Mouse (Mus musculus): ENCODE measurements at regions not wholly inside any gene's neighbourhood (a gene's known extent, or its start where the extent isn't known, plus 50 kb on each side); places are given as distances from the start of the nearest gene placed in this dataset.

GRCm38 (mm10) chr6:71048199-71049094, 92.1 kb downstream of the Foxi3 start:
- Histone ChIP-seq H3K9ac (replicated peaks; ENCODE audit: low read length) (peak overlapping the region; percentile 48; the same call in 1 of the 2 replicates), H3K4me2 (ENCODE audit: low read length) (peak overlapping the region; percentile 86), H3K27me3 (ENCODE audit: control insufficient read depth, insufficient read depth, low read length) (no peaks in the 10 kb centered on the region), H3K36me3 (ENCODE audit: control insufficient read depth, insufficient read depth, low read length) (no peaks in the 10 kb centered on the region), H3K4me3 (replicated peaks; ENCODE audit: low read depth, low read length) (peak overlapping the region; percentile 39), H3K4me1 (ENCODE audit: control insufficient read depth, insufficient read depth, low read length) (peaks cover 11% of the 10 kb centered on the region), H3K27ac (replicated peaks; ENCODE audit: low read depth, low read length) (no peak overlapping the region), H3K9me3 (ENCODE audit: control insufficient read depth, low read length) (no peaks in the 10 kb centered on the region)
- WGBS, result 2% methylated on average over 38 of the region's 38 CpGs
- DNase-seq (peak; percentile 69), ATAC-seq (ENCODE audit: low FRiP score, low TSS enrichment) (peak; percentile 55; the same call in 1 of the 2 replicates)

DNA sequence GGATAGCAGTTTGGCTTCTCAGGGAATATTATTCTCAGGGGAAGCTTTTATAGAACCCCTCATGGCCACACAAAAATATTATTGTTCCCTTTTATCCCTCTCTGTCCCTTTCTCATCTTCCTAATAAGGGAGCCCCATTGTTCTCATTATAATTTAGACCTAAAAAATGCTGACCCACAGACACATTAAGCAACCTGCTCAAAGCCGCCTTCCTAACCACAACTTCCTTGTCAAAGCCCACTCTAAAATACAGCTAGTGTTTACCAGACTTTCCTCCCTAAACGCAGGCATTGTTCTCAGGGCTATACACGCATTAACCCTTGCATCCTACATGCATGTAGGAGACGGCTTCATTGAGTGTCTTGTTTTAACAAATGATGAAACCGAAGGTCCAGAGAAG, 93.9 kb downstream of the Foxi3 start:
- Histone ChIP-seq H3K27ac (replicated peaks; ENCODE audit: low read depth, low read length) (no peak overlapping the region), H3K4me1 (ENCODE audit: control insufficient read depth, insufficient read depth, low read length) (peaks cover 11% of the 10 kb centered on the region), H3K27me3 (ENCODE audit: control insufficient read depth, insufficient read depth, low read length) (no peaks in the 10 kb centered on the region), H3K36me3 (ENCODE audit: control insufficient read depth, insufficient read depth, low read length) (no peaks in the 10 kb centered on the region), H3K4me2 (ENCODE audit: low read length) (no peak overlapping the region), H3K9ac (replicated peaks; ENCODE audit: low read length) (no peak overlapping the region), H3K4me3 (replicated peaks; ENCODE audit: low read depth, low read length) (no peak overlapping the region), H3K9me3 (ENCODE audit: control insufficient read depth, low read length) (no peaks in the 10 kb centered on the region)
- DNase-seq (no peak), ATAC-seq (ENCODE audit: low FRiP score, low TSS enrichment) (no peak)
- WGBS, result 42% methylated on average over 5 of the region's 5 CpGs

- ATAC-seq (ENCODE audit: low FRiP score, low TSS enrichment) (peak; percentile 46; the same call in 1 of the 2 replicates), DNase-seq (peak; percentile 38)
- H3K4me1 ChIP-seq (ENCODE audit: control insufficient read depth, insufficient read depth, low read length), result peaks cover 11% of the 10 kb centered on the region
- H3K4me3 ChIP-seq (replicated peaks; ENCODE audit: low read depth, low read length), result no peak overlapping the region
- H3K27me3 ChIP-seq (ENCODE audit: control insufficient read depth, insufficient read depth, low read length), result no peaks in the 10 kb centered on the region
- no peak overlapping the region for H3K9ac ChIP-seq (replicated peaks; ENCODE audit: low read length)
- peak overlapping the region; percentile 31 for H3K4me2 ChIP-seq (ENCODE audit: low read length)
- no peak overlapping the region for H3K27ac ChIP-seq (replicated peaks; ENCODE audit: low read depth, low read length)
- 5% methylated on average over 14 of the region's 14 CpGs for WGBS
- no peaks in the 10 kb centered on the region for H3K9me3 ChIP-seq (ENCODE audit: control insufficient read depth, low read length)
- no peaks in the 10 kb centered on the region for H3K36me3 ChIP-seq (ENCODE audit: control insufficient read depth, insufficient read depth, low read length)
Measured at GRCm38 (mm10) chr6:71050754-71051213, 93.5 kb downstream of the Thnsl2 start.

- H3K9ac ChIP-seq (replicated peaks; ENCODE audit: low read length), result no peak overlapping the region
- H3K27ac ChIP-seq (replicated peaks; ENCODE audit: low read depth, low read length), result no peak overlapping the region
- H3K4me3 ChIP-seq (replicated peaks; ENCODE audit: low read depth, low read length), result no peak overlapping the region
- 51% methylated on average over 6 of the region's 6 CpGs for WGBS
- H3K36me3 ChIP-seq (ENCODE audit: control insufficient read depth, insufficient read depth, low read length), result no peaks in the 10 kb centered on the region
- no peaks in the 10 kb centered on the region for H3K27me3 ChIP-seq (ENCODE audit: control insufficient read depth, insufficient read depth, low read length)
- DNase-seq (no peak), ATAC-seq (ENCODE audit: low FRiP score, low TSS enrichment) (0 out of 2 replicates have a peak, but pooled peaks have one; percentile 14)
- no peak overlapping the region for H3K4me2 ChIP-seq (ENCODE audit: low read length)
- H3K9me3 ChIP-seq (ENCODE audit: control insufficient read depth, low read length), result no peaks in the 10 kb centered on the region
- no peaks in the 10 kb centered on the region for H3K4me1 ChIP-seq (ENCODE audit: control insufficient read depth, insufficient read depth, low read length)
Measured at GRCm38 (mm10) chr6:71057209-71057858, 86.9 kb downstream of the Thnsl2 start.

DNA sequence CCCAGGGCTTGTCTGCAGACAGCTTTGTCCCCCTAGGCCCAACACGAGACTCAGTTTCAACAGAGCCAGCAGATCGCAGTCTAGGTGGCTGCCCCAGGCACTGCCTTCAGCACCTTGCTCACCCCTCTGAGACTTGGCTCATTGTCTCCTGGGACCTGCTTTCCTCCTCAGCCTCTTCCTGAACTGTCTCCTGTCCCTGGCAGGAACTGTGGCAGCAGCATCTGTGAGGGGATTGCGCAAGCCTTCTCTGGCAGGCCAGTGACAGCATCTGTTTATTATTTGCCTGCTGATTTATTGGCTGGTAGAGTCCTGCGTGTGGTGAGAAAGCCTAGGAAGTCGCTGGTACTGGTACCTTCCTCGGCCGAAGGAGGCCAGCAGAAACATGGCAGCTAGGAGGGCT, 84.1 kb downstream of the Thnsl2 start:
- DNase-seq (no peak), ATAC-seq (ENCODE audit: low FRiP score, low TSS enrichment) (no peak)
- Histone ChIP-seq H3K4me1 (ENCODE audit: control insufficient read depth, insufficient read depth, low read length) (no peaks in the 10 kb centered on the region), H3K9ac (replicated peaks; ENCODE audit: low read length) (no peak overlapping the region), H3K4me2 (ENCODE audit: low read length) (no peak overlapping the region), H3K27ac (replicated peaks; ENCODE audit: low read depth, low read length) (no peak overlapping the region), H3K4me3 (replicated peaks; ENCODE audit: low read depth, low read length) (no peak overlapping the region), H3K9me3 (ENCODE audit: control insufficient read depth, low read length) (no peaks in the 10 kb centered on the region), H3K27me3 (ENCODE audit: control insufficient read depth, insufficient read depth, low read length) (no peaks in the 10 kb centered on the region), H3K36me3 (ENCODE audit: control insufficient read depth, insufficient read depth, low read length) (no peaks in the 10 kb centered on the region)
- WGBS, result 84% methylated on average over 7 of the region's 7 CpGs

DNA sequence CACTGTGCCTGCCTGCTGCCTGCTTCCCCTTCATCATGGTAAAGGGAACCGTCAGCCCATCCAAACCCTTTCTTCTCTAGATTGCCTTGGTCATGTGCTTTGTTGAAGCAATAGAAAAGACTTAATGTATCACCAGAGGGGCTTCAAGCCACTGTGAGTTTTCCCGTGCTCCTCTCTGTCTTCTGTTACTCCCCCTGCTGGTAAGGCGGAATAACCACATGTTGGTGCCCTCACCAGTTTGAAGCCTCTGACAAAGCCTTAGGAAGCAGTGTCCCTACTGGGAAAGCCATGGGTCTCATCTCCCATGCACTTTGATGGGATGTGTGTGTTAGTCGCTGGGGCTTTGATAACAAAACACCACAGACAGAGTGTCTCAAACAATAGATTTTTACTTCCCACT, 81.3 kb downstream of the Thnsl2 start:
- Histone ChIP-seq H3K9me3 (ENCODE audit: control insufficient read depth, low read length) (no peaks in the 10 kb centered on the region), H3K27me3 (ENCODE audit: control insufficient read depth, insufficient read depth, low read length) (no peaks in the 10 kb centered on the region), H3K27ac (replicated peaks; ENCODE audit: low read depth, low read length) (no peak overlapping the region), H3K4me2 (ENCODE audit: low read length) (no peak overlapping the region), H3K9ac (replicated peaks; ENCODE audit: low read length) (no peak overlapping the region), H3K4me3 (replicated peaks; ENCODE audit: low read depth, low read length) (no peak overlapping the region), H3K36me3 (ENCODE audit: control insufficient read depth, insufficient read depth, low read length) (no peaks in the 10 kb centered on the region), H3K4me1 (ENCODE audit: control insufficient read depth, insufficient read depth, low read length) (no peaks in the 10 kb centered on the region)
- WGBS, result 64% methylated on average over 4 of the region's 4 CpGs
- DNase-seq, result no peak
- no peak for ATAC-seq (ENCODE audit: low FRiP score, low TSS enrichment)

- Histone ChIP-seq H3K36me3 (ENCODE audit: control insufficient read depth, insufficient read depth, low read length) (no peaks in the 10 kb centered on the region), H3K27me3 (ENCODE audit: control insufficient read depth, insufficient read depth, low read length) (no peaks in the 10 kb centered on the region), H3K4me2 (ENCODE audit: low read length) (no peak overlapping the region), H3K9me3 (ENCODE audit: control insufficient read depth, low read length) (no peaks in the 10 kb centered on the region), H3K4me3 (replicated peaks; ENCODE audit: low read depth, low read length) (no peak overlapping the region), H3K27ac (replicated peaks; ENCODE audit: low read depth, low read length) (no peak overlapping the region), H3K4me1 (ENCODE audit: control insufficient read depth, insufficient read depth, low read length) (no peaks in the 10 kb centered on the region), H3K9ac (replicated peaks; ENCODE audit: low read length) (no peak overlapping the region)
- ATAC-seq (ENCODE audit: low FRiP score, low TSS enrichment) (no peak), DNase-seq (no peak)
- 78% methylated on average over 6 of the region's 6 CpGs for WGBS
Measured at GRCm38 (mm10) chr6:71065428-71065827, 78.8 kb downstream of the Thnsl2 start.

GRCm38 (mm10) chr6:71069229-71069628, 75.0 kb downstream of the Thnsl2 start:
- H3K4me2 ChIP-seq (ENCODE audit: low read length), result no peak overlapping the region
- no peaks in the 10 kb centered on the region for H3K4me1 ChIP-seq (ENCODE audit: control insufficient read depth, insufficient read depth, low read length)
- H3K27me3 ChIP-seq (ENCODE audit: control insufficient read depth, insufficient read depth, low read length), result no peaks in the 10 kb centered on the region
- WGBS, result 57% methylated on average over 4 of the region's 4 CpGs
- H3K36me3 ChIP-seq (ENCODE audit: control insufficient read depth, insufficient read depth, low read length), result no peaks in the 10 kb centered on the region
- no peak overlapping the region for H3K4me3 ChIP-seq (replicated peaks; ENCODE audit: low read depth, low read length)
- DNase-seq (no peak), ATAC-seq (ENCODE audit: low FRiP score, low TSS enrichment) (no peak)
- H3K9ac ChIP-seq (replicated peaks; ENCODE audit: low read length), result no peak overlapping the region
- no peak overlapping the region for H3K27ac ChIP-seq (replicated peaks; ENCODE audit: low read depth, low read length)
- no peaks in the 10 kb centered on the region for H3K9me3 ChIP-seq (ENCODE audit: control insufficient read depth, low read length)
